Mouse (Mus musculus) lung, postnatal 0 days (tissue): ENCODE results near the gene Ss18l2. TPM values are rescaled to one million over a fixed set of nuclear protein-coding genes. Genes with fewer than 3 reads are reported as not detected.

Source experiments
- ATAC-seq: fragments of 200-750 bp; cut with Nextera tagmentation; 2 replicates; pipeline ENCODE4 v1.8.0; 2017; ENCODE audit warnings: moderate library complexity
- DNase-seq: peaks from one replicate; pipeline ENCODE4 v3.0.0-alpha.2; 2016; ENCODE audit warnings: low spot score
- H3K27ac ChIP-seq: fragments of 300-500 bp; sonication (generic); 2 replicates; pipeline ENCODE4 v1.5.1; 2014; ENCODE audit warnings: antibody characterized with exemption, mild to moderate bottlenecking, low read length, mixed read lengths
- H3K27me3 ChIP-seq: fragments of 300-500 bp; sonication (generic); replicated peaks from 2 replicates; pipeline ENCODE4 v1.6.1; 2014; ENCODE audit warnings: low read length, mixed read lengths; ENCODE audit not compliant: insufficient read depth
- H3K36me3 ChIP-seq: fragments of 300-500 bp; sonication (generic); 2 replicates; pipeline ENCODE4 v1.6.1; 2014; ENCODE audit warnings: low read length, mixed read lengths; ENCODE audit not compliant: insufficient read depth
- H3K4me1 ChIP-seq: fragments of 300-500 bp; sonication (generic); 2 replicates; pipeline ENCODE4 v1.6.1; 2014; ENCODE audit warnings: antibody characterized with exemption, low read depth, low read length, mixed read lengths; ENCODE audit not compliant: insufficient read depth
- H3K4me2 ChIP-seq: fragments of 300-500 bp; sonication (generic); replicated peaks from 2 replicates; pipeline ENCODE4 v1.6.1; 2014; ENCODE audit warnings: low read depth, mild to moderate bottlenecking, low read length, moderate library complexity, mixed read lengths
- H3K4me3 ChIP-seq: fragments of 300-500 bp; sonication (generic); 2 replicates; pipeline ENCODE4 v1.5.1; 2014; ENCODE audit warnings: low read depth, low read length
- H3K9ac ChIP-seq: fragments of 300-500 bp; sonication (generic); replicated peaks from 2 replicates; pipeline ENCODE4 v1.6.1; 2014; ENCODE audit warnings: low read depth, mild to moderate bottlenecking
- H3K9me3 ChIP-seq: fragments of 300-500 bp; sonication (generic); 2 replicates; pipeline ENCODE4 v1.6.1; 2016; ENCODE audit warnings: low read length, mixed read lengths
- CTCF ChIP-seq: IDR thresholded peaks from 2 replicates; pipeline ENCODE4 v1.5.1; 2016; ENCODE audit warnings: antibody characterized with exemption, mild to moderate bottlenecking
- EP300 ChIP-seq: IDR thresholded peaks from 2 replicates; pipeline ENCODE4 v1.6.1; 2016; ENCODE audit warnings: antibody characterized with exemption, mild to moderate bottlenecking, control low read depth
- WGBS: fragments of 180-500 bp; shearing (Covaris S2); extraction: QIAGEN DNeasy Blood & Tissue Kit; methylation state at CpG from one replicate; pipeline ENCODE4 v1.1.7; 2014; 5-methylcytosine and 5-hydroxymethylcytosine counted together
- polyA plus RNA-seq: library from polyadenylated mRNA; unstranded; fragments of >200 nt; fragmentation: Nextera tagmentation; extraction: Ambion mirVana; gene quantifications from 2 replicates; pipeline ENCODE4 v1.2.1, GENCODE M21; 2015

Gene Ss18l2
- polyA plus RNA-seq, 1 experiment from 2014 or later = 104 TPM

DNA sequence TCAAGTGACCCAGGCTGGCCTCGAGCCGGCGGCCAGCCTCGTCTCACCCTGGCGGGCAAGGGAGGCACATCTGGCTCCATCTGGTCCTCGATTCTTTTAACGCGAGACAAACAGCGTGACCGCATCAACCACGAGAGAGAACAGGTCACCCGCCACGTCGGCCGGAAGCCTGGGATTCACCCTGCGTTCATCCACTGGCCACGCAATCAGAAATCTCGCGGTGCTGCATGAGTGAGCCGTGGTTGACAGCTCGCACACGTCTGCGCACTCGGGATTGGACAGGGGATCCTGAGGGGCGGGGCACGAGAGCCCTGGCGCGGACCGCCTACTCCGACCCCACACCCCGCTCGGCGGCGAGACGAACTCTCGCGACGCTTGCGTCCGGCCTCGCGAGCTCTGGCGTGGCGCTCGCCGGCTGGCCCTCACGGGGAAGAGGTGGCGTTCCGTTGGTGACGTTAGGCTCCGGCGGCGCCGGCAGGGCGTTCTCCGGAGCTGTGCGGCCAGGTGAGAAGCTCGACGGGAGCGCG, 8.7 kb downstream of the Ss18l2 start, which contains the start of gene Nktr:
Gene Nktr, plus strand, starts transcription at position 378 of the 527 bp plus-strand sequence.
- 0% methylated on average over 42 of the region's 61 CpGs for WGBS
- Histone ChIP-seq H3K27me3 (no peaks in the 10 kb centered on the region), H3K4me1 (peaks cover 6% of the 10 kb centered on the region; the same call in 1 of the 2 replicates), H3K36me3 (no peaks in the 10 kb centered on the region), H3K4me2 (peak within 1 kb of the TSS; percentile 61), H3K4me3 (peak within 1 kb of the TSS; percentile 89), H3K27ac (peak within 1 kb of the TSS; percentile 98), H3K9me3 (no peaks in the 10 kb centered on the region), H3K9ac (peak within 1 kb of the TSS; percentile 94)
- peak; percentile 54 for TF ChIP-seq CTCF
- TF ChIP-seq EP300 = peak; percentile 54; the same call in 1 of the 2 replicates
- peak; percentile 99 for ATAC-seq
- peak; percentile 100 for DNase-seq

DNA sequence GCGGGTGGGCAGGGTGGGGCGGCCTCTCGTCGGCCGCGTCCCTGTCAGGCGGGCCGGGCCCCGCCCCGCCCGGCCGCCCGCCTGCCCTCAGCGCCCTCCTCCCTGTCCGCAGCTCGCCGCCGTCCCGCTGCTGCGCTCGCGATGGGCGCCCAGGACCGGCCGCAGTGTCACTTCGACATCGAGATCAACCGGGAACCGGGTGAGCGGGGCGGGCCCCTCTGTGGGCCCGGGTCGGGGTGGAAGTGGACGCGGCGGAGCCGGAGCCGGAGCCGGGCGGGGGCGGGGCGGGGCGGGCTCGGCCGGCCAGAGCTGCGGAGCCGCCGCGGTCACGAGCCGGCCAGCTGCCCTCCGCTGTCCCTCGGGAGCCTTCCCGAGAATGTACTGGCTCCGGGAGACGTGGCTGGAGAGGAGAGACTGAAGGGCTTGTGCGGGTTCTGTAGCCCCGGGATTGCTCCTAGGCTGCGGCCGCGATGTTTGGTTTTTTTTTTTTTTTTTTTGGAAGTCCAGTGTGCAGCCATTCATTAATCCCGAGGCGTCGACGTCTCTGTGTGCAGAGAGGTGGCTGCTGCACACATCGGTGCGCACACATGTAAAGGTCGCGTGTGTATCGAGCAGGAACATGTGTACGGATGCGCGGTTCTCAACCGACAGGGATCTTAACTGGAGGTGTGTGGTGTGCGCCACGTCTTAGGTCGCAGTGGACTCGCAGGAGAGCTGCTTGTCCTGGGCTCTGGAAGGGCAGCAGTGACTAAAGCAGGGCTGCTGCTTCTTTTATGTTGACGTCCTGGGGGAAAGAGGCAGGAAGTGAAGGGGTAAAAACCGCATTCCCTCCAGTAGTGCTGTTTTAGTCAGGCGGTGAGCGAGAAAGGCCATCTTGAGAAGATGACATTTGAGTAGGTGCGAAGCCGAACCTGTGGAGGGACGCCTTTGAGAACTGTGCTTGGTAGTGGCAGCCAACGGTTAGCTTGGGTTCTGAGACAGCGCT, 9.5 kb downstream of the Ss18l2 start:
- peak overlapping the region; percentile 98 for H3K27ac ChIP-seq
- TF ChIP-seq EP300 = no peak
- 0 out of 2 replicates have a peak, but pooled peaks have one; percentile 4 for TF ChIP-seq CTCF
- no peaks in the 10 kb centered on the region for H3K27me3 ChIP-seq
- H3K4me1 ChIP-seq = peaks cover 6% of the 10 kb centered on the region; the same call in 1 of the 2 replicates
- H3K4me2 ChIP-seq = peak overlapping the region; percentile 61
- DNase-seq (peak; percentile 59), ATAC-seq (peak; percentile 36)
- H3K36me3 ChIP-seq = no peaks in the 10 kb centered on the region
- no peaks in the 10 kb centered on the region for H3K9me3 ChIP-seq
- peak overlapping the region; percentile 94 for H3K9ac ChIP-seq
- peak overlapping the region; percentile 89 for H3K4me3 ChIP-seq
- under 1% methylated on average over 58 of the region's 87 CpGs for WGBS

DNA sequence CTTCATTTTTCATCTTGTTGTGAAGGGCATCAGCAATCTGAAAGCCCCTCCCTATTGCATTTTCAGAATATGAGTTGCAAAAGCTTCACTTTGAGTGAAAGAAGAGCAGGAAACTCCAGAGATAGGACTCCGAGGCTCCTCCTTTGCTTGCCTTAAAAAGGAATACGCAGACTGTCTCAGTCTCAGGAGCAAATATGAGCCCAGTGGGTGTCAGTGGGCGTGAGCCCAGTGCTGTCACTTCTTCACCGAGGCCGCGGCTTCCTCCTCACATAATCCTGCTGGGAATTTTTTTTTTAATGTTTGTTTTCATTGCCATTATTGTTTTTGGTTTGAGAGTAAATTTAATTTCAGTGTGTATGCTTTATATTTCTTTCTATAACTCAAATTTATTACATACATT, 30.4 kb downstream of the Ss18l2 start:
- Histone ChIP-seq H3K36me3 (peaks cover 35% of the 10 kb centered on the region), H3K4me3 (no peak overlapping the region), H3K4me1 (no peaks in the 10 kb centered on the region), H3K27ac (no peak overlapping the region), H3K4me2 (no peak overlapping the region), H3K9ac (no peak overlapping the region), H3K27me3 (no peaks in the 10 kb centered on the region), H3K9me3 (no peaks in the 10 kb centered on the region)
- ATAC-seq (no peak), DNase-seq (no peak)
- 87% methylated on average over 6 of the region's 6 CpGs for WGBS
- no peak for TF ChIP-seq EP300
- TF ChIP-seq CTCF = no peak

DNA sequence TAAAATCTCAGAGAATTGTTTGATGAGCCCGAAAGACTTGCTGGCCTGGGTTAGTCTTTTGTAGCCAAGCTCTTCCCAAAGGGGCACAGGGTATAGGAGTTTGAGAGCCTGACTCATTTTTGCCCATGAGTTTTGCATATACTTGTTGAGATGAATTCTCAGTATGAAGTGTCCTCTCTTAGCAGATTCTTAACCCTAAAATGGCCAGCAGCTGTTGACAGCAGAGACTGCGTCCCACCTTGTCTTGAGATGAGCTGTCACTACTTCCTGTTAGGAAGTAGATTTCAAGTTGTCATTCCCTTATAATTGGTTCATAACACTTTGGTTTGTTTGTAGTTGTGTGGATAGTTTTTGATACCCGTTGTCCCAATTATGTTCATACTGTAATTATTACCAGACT, 31.0 kb downstream of the Ss18l2 start:
- Histone ChIP-seq H3K9ac (no peak overlapping the region), H3K27me3 (no peaks in the 10 kb centered on the region), H3K9me3 (no peaks in the 10 kb centered on the region), H3K27ac (no peak overlapping the region), H3K4me1 (no peaks in the 10 kb centered on the region), H3K4me3 (no peak overlapping the region), H3K4me2 (no peak overlapping the region), H3K36me3 (peaks cover 41% of the 10 kb centered on the region)
- ATAC-seq (no peak), DNase-seq (no peak)
- WGBS = 89% methylated on average over 3 of the region's 3 CpGs
- TF ChIP-seq EP300 = no peak
- TF ChIP-seq CTCF = no peak

DNA sequence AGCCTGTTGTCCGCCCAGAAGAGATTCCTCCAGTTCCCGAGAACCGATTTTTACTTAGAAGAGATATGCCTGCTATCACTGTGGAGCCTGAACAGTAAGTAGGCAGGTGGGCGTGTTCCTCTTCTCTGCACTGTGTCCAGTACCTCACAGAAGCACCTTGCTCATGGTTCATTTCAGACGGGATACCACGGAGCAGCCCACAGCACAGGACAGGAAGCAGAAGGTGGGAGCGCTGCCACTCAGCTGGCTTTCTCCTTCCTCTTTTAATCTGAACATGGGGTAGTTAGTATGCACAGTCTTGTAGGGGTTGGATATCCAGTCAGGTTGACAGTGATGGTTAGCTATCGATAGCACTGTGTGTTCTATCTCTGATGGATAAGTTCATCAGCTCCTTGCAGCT, 33.9 kb downstream of the Ss18l2 start:
- 87% methylated on average over 8 of the region's 8 CpGs for WGBS

DNA sequence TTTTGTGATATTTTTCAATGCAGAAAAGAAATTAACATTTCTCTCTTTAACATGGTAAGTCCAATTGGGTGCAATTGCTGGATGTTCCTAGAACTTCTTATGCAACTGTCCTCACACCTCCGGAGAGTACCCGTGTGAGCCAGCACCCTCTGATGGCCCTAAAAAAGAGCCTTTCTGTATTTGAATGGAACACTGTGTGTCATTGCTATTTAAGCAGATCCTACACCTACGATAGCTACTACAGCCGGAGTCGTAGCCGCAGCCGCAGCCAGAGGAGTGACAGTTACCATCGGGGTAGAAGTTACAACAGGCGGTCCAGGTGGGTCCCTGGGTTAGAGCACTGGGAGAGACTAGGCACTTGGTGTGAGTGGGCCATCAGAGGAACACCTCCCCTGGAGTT, 42.6 kb downstream of the Ss18l2 start:
- no peaks in the 10 kb centered on the region for H3K4me1 ChIP-seq
- TF ChIP-seq EP300 = no peak
- no peak for TF ChIP-seq CTCF
- no peak overlapping the region for H3K4me2 ChIP-seq
- no peak overlapping the region for H3K27ac ChIP-seq
- H3K9me3 ChIP-seq = no peaks in the 10 kb centered on the region
- peaks cover 44% of the 10 kb centered on the region for H3K36me3 ChIP-seq
- no peak overlapping the region for H3K4me3 ChIP-seq
- H3K9ac ChIP-seq = no peak overlapping the region
- 92% methylated on average over 9 of the region's 9 CpGs for WGBS
- DNase-seq (no peak), ATAC-seq (no peak)
- no peaks in the 10 kb centered on the region for H3K27me3 ChIP-seq

More for the DNA sequence above, 33.9 kb downstream of the Ss18l2 start:
- H3K9me3 ChIP-seq = no peaks in the 10 kb centered on the region
- no peak overlapping the region for H3K4me3 ChIP-seq
- no peak overlapping the region for H3K27ac ChIP-seq
- H3K9ac ChIP-seq = no peak overlapping the region
- no peak overlapping the region for H3K4me2 ChIP-seq
- DNase-seq = no peak
- TF ChIP-seq CTCF (no peak), EP300 (no peak)
- no peaks in the 10 kb centered on the region for H3K27me3 ChIP-seq
- peaks cover 69% of the 10 kb centered on the region for H3K36me3 ChIP-seq
- ATAC-seq = no peak
- H3K4me1 ChIP-seq = no peaks in the 10 kb centered on the region
